Mouse (Mus musculus) ovary, adult 18-20 months (tissue): ENCODE results near the gene Rufy2.

Source experiments
- DNase-seq: peaks from one replicate; pipeline ENCODE4 v3.0.0; 2022; ENCODE audit warnings: low spot score, mixed read lengths

Gene Rufy2

DNA sequence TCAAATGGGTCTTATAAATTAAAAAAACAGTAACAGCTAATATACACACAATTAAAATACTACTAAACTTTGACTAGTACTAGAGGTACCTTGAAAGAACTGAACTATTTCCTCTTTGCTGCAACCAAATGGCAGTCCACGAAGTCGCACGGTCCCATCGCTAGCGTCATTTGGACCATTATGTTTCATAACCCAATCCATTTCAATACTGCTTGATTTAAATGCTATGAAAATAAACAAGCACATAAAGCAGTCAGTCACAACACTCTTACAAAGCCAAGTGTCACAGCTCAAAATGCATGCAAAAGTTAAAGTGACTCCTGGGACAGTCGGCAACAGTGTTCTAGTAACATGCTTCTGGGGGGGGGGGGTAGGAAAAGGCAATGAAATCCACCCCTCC is 39.3 kb downstream of the Rufy2 start:
- DNase-seq, result no peak

DNA sequence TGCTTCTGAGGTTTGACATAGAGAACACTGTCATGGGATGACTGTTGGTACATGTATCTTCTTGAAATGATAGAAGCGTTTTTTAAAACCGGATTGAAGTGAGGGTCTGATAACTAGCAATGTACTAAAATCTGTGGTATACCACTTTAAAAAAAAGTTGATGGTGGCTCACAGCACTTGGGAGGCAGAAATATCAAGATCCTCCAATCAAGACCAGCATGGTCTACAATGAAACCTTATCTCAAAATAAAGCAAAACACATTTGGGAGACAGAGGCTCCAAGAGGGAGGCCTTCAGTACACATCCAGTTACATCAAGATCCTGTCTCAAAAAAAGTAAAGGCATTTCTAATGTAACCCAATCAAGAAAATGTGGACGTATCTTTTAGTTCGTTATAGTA is 41.7 kb downstream of the Rufy2 start:
- no peak for DNase-seq

DNA sequence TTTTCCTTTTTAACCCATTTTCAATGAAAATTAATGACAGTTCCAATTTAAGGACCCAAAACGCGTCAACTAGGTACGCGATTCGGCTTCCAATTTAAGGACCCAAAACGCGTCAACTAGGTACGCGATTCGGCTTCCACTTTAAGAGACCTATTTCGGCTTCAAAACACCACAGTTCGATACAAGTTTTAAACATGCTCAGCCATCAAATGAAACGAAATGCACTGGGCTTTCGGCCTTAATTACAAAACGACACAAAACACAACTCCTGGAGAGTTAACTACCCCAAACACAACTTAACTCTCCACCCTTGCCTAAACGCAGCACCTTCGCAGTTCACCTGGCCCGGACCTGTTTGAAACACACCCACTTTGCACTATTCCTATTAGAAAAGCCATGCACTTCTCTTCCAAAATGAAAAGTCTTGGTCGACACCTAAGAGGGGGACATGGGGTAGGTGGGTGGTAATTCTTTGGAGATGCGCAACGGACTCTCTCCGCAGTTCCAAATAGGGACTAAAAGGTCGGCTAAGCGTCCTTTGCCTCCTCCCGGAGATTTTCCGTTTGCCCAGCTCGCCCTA is 42.6 kb downstream of the Rufy2 start:
- no peak for DNase-seq

DNA sequence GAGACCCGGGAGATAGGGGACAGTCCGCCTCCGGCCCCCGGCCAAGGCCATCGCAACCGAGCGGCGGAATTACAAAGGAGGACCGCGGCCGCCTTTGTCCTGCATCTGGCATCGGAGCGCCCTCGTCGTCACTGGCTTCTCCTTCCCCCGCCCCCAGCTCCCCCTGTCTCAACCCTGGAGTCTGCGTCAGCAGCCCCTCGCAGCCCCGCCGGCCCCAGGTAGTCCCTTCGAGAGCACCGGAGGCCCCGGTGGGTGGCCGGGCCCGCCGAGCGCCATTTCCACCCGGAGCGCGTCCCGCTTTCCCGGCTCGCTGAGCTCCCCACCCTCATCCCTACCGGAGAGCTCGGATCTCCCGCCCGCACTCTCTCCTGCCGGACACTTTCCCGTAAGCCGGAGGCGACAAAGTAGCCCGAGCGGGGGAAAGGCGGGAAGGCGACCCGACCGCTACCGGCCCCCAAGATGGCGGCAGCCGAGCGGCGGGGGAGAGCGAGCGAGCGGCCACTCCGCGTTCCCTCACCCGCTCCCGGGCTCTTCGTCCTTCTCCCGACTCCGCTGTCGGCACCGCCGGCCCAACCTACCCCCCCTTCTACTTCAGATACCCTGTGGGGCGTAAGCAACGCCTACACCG is 43.2 kb downstream of the Rufy2 start:
- peak; percentile 59 for DNase-seq

DNA sequence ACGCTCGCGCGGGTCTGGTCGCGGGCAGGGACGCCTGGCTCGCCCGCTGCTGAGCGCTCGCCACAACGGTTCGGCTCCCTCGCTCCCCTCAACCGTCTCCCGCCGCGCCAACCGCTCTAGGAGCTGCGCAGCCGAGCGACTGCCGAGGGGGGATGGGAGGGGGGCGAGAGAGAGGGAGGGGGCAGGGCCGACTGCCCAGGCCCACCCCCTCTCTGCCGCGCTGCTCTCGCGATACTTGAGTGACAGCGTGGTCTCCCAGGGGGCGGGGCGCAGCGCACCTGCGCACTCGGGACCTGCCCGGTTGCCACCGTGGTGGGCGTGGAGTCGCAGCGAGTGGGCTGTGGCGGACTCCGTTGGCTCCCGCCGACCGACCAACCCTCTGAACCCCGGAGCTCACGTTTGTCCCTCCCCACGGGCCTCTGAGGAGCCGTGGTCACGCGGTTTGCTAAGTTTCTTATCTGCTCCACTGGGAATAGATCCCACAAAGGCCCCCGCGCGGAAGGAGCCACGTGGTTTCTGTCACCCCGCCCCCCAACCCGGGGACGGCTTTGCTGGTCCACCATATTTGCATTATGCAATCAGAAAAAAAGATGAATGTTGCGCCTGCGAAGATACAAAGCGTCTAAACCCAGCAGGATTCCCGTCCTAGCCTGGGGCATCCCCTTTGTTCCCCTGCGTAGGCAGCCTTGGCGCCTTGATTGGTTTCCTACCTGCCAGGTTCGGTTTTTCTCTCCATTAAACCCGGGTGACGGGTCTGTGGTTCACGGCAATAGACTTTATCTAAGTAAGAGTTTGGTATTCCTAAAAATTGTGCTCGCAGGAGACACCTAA is 43.9 kb downstream of the Rufy2 start, which contains the start of the genes Hnrnph3 and Pbld2:
Gene Hnrnph3 (minus strand): TSS at position 469 of the 831 bp plus-strand sequence.
Gene Pbld2 (plus strand): TSS at position 567 of the 831 bp plus-strand sequence.
- DNase-seq, result peak; percentile 98

DNA sequence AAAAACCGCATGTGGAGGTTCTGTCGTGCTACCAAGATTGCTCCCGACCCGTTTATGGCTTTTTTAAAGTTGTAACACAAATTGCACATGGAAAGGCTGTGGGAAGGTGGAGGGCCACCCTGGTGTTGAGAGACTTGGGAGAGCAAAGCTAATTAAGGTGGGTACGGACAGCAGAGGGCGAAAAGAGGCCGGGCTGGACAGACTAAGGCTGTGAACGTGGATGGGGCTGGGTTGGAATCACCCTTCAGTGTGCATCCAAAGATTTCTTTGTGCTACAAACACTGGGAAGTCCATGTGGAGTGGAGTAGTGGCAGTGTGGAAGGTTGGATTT is 44.5 kb downstream of the Rufy2 start:
- DNase-seq, result peak; percentile 62

DNA sequence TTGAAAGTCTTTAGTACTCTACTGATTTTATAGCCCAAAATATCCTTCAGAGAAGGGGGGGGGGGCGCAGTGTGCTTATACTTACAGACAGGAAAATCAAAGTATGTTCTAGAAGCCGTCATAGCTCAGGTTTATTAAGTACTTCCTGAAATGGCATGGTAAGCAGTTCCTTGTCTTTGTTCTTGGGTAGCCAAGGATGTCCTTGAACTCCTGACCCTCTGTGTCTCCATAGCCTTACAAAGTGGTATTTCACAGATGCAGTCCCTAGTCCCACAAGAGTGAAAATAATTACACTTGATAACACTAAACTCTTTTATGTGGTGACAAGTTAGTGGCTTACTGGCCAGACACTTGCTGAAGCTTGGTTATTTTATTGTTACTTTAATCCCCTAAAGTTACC is 45.0 kb downstream of the Rufy2 start:
- DNase-seq, result no peak

DNA sequence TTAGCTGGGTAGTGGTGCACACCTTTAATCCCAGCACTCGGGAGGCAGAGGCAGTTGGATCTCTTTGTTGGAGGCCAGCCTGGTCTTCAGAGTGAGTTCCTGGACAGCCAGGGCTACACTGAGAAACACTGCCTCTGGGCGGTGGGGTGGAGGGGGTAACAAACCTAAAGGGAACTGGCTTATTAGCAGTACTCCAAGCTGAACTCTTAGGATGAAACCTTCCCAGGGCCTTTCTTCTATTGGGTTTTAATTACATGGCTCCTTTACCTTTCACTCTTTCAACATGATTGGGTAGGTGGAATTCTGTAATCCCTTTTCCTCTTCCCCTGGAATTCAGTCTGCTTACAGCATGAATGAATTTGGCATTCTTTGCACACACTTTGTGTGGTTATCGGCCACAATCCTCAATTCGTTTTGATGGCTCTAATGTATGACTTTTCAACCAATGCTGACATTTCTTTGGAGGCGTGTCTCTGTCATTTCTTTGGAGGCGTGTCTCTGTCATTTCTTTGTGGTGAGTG is 45.5 kb downstream of the Rufy2 start:
- DNase-seq, result no peak

DNA sequence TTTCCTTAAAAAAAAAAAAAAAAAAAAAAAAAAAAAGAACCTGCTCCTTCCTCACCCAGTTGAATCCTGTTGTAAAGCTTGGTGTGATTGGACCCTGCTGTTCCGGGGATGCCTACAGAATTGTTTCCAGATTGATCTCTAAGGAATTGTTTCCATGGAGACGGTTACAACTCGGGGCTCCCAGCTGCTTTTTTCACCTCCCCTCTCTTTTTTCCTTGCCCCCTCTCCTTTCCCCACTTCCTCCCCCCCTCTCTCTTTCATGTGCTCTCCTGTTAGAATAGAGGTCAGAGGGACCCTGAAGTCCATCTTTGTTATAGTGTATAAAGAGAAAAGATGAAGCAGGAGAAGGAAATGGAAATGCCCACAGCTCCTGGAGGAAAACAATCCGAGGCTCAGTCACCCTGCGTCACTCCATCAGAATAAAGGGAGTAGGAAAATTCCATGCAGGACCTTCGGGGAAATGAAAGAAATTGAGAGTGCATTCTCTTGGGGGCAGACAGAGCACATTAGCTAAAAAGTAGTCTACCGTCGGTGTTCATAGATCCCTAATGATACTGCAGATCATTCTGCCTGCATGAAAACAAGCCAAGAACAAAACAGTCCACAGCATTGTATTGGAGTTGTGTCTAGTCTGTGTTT is 46.3 kb downstream of the Rufy2 start:
- no peak for DNase-seq

DNA sequence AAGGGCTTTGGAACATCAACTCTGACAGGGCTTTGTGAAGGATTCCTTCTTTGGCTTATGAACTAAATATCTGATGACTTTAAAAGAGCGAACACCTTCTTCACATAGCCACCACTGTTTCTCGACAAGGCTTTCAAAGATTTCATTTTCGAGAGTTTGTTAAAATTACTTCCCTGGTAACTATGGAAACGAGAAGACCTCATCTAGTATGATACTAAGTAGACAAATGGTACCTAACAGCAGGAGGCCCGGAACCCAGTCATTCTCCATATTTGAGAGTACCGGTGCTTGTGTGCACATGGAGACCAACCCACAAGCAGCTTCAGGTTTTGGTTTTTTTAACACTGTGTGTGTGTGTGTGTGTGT is 46.8 kb downstream of the Rufy2 start:
- no peak for DNase-seq

DNA sequence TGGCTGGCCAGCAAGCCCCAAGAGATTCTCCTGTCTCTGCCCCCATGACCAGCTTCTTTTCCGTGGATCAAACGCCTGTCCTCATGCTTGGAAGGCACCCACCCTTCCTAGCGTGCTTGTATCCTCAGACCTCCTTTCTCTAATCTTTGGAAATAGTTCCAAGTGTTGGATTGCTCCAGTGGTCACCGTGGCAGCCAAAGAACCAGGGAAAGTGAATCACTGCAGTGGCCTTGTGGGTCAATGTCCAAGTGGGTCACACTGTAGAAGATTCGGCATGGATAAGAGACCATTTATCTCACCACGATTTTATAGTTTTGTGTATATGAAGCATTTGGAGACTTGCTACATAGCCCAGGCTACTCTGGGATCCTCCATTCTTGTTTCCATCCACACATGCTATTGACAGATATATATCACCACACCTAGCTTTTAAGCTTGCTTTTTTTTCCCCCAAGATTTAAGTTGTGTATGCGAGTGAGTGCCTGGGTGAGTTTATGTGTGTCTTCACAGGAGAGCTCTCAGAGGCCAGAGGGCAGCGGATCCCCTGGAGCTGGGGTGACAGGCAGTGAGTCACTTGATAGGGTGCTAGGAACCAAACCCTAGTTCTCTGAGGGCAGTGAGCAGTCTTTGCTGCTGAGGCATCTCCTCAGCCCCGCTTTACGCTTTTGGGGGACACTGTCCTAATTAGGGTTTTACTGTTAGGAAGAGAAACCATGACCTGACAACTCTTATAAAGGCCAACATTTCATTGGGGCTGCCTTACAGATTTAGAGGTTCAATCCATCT is 47.5 kb downstream of the Rufy2 start:
- no peak for DNase-seq

DNA sequence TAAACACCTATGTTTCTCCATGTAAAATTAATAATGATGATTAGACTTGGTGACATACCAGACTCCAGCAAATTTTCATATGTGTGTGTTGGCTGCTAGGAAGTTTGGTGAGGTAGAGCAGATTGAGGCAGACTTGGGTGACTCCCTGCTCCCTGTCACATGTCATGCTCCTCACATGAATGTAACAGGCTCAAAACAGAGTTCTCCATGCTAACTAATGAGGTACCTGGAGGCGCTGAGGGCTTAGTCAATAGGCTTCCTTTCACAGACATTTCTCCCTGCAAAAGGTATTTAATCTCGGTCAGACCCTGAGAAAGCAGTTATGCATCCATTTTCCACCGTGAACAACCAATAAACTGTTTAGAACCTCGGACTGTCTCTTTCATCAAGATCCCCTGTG is 48.4 kb downstream of the Rufy2 start:
- no peak for DNase-seq

DNA sequence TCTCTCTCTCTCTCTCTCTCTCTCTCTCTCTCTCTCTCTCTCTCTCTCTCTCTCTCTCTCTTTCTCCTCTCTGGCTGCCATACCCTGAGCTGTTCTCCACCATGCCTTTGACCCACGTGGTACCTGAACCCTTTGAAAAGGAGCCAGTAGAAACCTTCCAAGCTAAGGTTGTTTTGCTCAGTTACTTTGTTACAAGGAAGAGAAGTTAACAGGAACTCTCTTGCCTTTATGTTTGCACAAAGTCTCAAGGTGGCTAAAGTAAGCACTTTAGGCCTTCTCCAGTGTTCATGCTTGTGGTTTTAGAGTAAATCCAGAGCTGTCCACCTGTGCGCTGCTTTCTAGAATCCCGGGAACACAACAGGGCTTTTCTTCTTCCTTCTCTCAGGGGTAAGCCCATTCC is 52.2 kb downstream of the Rufy2 start:
- no peak for DNase-seq

DNA sequence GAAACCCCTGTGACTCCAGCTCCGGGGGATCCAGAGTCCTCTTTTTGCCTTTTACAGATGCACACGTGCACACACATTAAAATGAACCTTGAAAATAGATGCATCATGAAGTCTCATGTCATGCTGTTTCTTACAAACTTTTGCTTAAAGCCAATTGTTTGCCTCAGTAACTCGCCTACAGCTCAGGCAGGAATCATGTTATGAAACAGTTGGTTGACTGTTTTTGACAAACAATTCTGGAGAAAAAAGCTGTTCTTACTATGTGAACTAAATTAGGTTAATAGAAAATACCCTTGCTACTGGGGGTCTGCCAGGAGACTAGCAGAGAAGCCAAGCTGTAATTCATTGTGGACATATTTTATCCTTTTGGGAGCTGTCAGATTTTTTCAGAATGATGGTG is 52.9 kb downstream of the Rufy2 start:
- no peak for DNase-seq

DNA sequence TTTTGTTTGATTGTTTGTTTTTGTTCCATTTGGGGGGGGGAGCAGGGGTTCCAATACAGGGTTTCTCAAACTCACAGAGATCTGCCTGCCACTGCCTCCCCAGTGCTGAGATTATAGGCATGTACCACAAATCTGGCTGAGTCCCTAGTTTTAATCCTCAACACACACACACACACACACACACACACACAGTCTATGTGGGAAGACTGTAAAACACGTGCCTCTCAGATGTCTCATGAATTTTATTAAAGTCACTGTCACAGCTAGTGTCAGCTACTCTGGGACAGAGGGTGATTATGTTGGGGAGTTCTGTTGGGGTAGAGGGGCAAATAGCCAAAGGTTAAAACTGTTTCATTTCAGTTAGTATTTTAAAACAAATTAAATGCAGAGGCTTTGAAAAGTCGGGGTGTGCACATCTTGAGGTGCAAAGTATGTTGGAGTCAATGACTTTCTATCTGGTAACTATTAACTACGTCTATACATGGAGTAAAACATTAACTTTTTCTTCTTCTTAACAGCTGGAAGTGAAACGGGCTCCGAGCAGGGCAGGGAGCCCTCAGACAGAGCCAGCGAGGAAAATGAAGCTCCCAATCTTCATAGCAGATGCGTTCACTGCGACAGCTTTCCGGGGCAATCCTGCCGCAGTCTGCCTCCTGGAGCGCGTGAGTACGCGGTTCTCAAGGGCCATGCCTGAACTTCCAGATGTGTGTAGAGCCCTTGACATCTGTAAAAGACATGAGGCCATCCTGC is 58.7 kb downstream of the Rufy2 start:
- DNase-seq, result no peak

DNA sequence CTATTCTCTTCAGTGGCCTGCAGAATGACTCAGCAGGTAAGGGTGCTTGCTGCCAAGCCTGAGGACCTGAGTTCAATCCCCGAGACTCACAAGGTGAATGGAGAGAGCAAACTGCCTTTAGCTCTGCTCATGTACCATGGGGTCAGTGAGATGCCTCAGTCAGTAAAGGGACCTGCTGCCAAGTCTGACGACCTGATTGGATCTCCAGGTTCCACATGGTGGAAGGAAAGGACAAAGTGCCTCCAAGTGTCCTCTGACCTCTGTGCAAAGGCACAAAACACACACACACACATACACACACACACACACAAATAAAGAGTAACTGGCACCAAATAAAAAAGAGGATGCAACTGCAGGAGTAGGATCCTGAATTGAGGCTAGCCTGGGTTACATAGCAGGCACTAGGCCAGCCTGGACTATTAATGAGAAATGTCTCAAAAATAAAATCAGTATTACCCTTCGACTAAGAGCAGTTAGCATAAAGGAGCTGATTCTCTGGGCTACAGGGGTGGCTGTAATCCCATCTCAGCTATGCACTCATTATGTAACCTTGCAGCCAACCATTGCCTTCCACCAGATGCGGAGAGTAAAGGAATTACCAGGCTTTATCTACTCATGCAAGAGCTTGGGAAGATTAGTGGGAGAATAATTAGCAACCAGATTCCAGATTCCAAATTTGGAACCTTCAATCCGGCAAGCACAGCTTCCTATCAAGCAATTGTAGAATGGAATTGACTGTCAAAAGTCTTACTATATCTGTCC is 60.0 kb downstream of the Rufy2 start:
- DNase-seq, result no peak

DNA sequence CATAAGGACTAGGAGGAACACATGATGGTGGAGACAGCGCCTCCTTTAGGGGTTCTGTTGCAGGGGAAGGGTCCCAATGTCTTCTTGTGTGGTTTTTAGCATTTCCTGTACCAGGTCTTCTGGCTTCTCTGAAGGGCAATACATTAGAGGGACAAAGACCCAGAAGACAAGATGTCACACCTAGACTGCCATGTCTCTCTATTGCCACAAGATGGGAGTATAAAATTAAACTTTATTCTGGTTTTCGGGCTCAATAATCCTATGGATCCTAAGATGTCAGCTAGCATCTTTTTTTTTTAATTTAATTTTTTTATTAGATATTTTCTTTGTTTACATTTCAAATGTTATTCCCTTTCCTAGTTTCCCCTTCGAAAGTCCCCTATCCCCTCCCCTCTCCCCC is 63.1 kb downstream of the Rufy2 start:
- no peak for DNase-seq

DNA sequence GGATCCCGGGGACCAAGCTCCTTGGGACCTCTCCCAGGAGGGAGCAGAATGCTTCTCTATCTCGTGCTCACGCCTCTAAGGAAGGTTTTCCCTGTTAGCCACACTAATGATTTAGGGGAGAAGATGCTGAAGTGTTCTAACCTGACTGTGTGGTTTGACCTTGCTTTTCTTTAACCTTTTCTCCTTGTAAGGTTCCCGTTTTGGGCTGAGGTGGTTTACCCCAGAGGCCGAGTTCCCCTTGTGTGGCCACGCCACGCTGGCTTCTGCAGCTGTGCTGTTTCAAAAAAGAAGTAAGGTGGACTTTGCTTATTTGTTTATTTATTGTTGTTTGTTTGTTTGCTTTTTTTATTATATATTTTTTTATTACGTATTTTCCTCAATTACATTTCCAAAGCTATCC is 67.7 kb downstream of the Rufy2 start:
- no peak for DNase-seq

DNA sequence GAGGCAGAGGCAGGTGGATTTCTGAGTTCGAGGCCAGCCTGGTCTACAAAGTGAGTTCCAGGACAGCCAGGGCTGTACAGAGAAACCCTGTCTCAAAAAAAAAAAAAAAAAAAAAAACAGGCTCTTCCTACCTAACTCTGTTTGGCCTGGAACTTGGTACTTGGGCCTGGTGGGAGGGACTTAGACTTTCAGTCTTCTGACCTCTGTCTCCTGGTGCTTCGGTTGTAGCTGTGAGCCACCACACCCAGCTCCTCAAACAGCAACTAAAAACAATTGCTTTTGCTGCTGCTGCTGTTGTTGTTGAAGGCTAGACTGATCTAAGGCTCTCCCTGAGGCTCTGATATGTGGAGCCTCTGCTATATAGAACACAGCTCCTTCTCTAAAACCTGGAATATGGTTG is 69.1 kb downstream of the Rufy2 start:
- DNase-seq, result no peak

DNA sequence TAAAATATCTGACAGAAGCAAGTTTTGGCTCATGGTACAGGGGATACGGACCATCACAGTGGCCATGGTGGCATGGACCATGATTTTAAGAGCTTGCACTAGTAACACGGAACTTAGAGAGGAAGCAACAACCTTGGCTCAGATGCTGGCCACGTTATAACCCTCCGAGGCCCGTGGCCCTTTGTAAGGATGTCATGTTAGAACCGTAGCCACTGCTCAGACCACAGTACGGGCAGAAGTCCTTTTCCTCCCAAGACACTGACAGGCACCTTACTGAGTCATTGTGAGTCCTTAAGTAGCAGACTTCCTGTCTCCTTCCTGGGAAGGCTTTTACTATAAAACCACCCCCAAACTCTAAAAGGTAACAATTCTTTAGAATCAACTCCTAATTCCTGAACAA is 71.2 kb downstream of the Rufy2 start:
- DNase-seq, result no peak
